Mouse (Mus musculus): ENCODE measurements around the gene Car11. TPM values are rescaled to one million over a fixed set of nuclear protein-coding genes. Genes with fewer than 3 reads are reported as not detected.

The Car11 gene
- total RNA-seq, 2 experiments from 2014 or later, result 121 to 131 TPM

- DNase-seq (ENCODE audit: low spot score in 2 of 2), result no peak
These were observed 10.5 kb upstream of the Car11 start for GRCm38 (mm10) chr7:45689099-45689498.

GRCm38 (mm10) chr7:45689800-45690199 lies 9.8 kb upstream of the Car11 start:
- no peak for DNase-seq (ENCODE audit: low spot score in 2 of 2)

GRCm38 (mm10) chr7:45692364-45692763 lies 7.3 kb upstream of the Car11 start:
- no peak for DNase-seq (ENCODE audit: low spot score in 2 of 2)

GRCm38 (mm10) chr7:45693921-45694591 lies 5.6 kb upstream of the Car11 start, which contains the start of gene Sec1:
Sec1 (minus strand) TSS chr7:45694402.
- no peak for DNase-seq (ENCODE audit: low spot score in 2 of 2)

GRCm38 (mm10) chr7:45695098-45695497 lies 4.5 kb upstream of the Car11 start:
- no peak for DNase-seq (ENCODE audit: low spot score in 2 of 2)

- no peak for DNase-seq (ENCODE audit: low spot score in 2 of 2)
These were observed 1.7 kb upstream of the Car11 start for GRCm38 (mm10) chr7:45697894-45698293.

- peak; percentile 73 to 79 for DNase-seq (ENCODE audit: low spot score in 2 of 2)
These were observed 815 bp downstream of the Car11 start for GRCm38 (mm10) chr7:45700301-45701015.

GRCm38 (mm10) chr7:45701072-45701471 lies 1.4 kb downstream of the Car11 start:
- DNase-seq (ENCODE audit: low spot score in 2 of 2), result peak in 1 of 2 experiments; percentile 55

- peak in 1 of 2 experiments; percentile 4 for DNase-seq (ENCODE audit: low spot score in 2 of 2)
These were observed 2.0 kb downstream of the Car11 start for GRCm38 (mm10) chr7:45701607-45702006.

- no peak for DNase-seq (ENCODE audit: low spot score in 2 of 2)
These were observed 2.7 kb downstream of the Car11 start for GRCm38 (mm10) chr7:45702316-45702715.

GRCm38 (mm10) chr7:45702809-45703520 lies 3.3 kb downstream of the Car11 start:
- DNase-seq (ENCODE audit: low spot score in 2 of 2), result no peak

GRCm38 (mm10) chr7:45703521-45704033 lies 3.9 kb downstream of the Car11 start:
- DNase-seq (ENCODE audit: low spot score in 2 of 2), result no peak

GRCm38 (mm10) chr7:45704046-45704559 lies 4.5 kb downstream of the Car11 start:
- peak; percentile 74 to 81 for DNase-seq (ENCODE audit: low spot score in 2 of 2)

GRCm38 (mm10) chr7:45704730-45705442 lies 5.2 kb downstream of the Car11 start, which contains the start of gene Dbp:
Dbp (plus strand) TSS chr7:45705088.
- peak; percentile 98 for DNase-seq (ENCODE audit: low spot score in 2 of 2)

- no peak for DNase-seq (ENCODE audit: low spot score in 2 of 2)
These were observed 5.8 kb downstream of the Car11 start for GRCm38 (mm10) chr7:45705443-45705864.

- peak; percentile 84 to 87 for DNase-seq (ENCODE audit: low spot score in 2 of 2)
These were observed 6.2 kb downstream of the Car11 start for GRCm38 (mm10) chr7:45705873-45706281.

- peak; percentile 85 to 90 for DNase-seq (ENCODE audit: low spot score in 2 of 2)
These were observed 7.1 kb downstream of the Car11 start for GRCm38 (mm10) chr7:45706721-45707241.

- peak; percentile 97 for DNase-seq (ENCODE audit: low spot score in 2 of 2)
These were observed 7.8 kb downstream of the Car11 start for GRCm38 (mm10) chr7:45707375-45707967.

GRCm38 (mm10) chr7:45708221-45708761 lies 8.6 kb downstream of the Car11 start:
- DNase-seq (ENCODE audit: low spot score in 2 of 2), result no peak

- peak in 1 of 2 experiments; percentile 46 for DNase-seq (ENCODE audit: low spot score in 2 of 2)
These were observed 9.4 kb downstream of the Car11 start for GRCm38 (mm10) chr7:45709036-45709435.
